Mouse (Mus musculus): ENCODE results near the gene Gm20605. TPM values are rescaled to one million over a fixed set of nuclear protein-coding genes. Genes with fewer than 3 reads are reported as not detected.

Gene Gm20605
- polyA plus RNA-seq, 1 experiment from 2014 or later = 4.6 TPM

- peaks cover 10% of the 10 kb centered on the region for H3K4me1 ChIP-seq (ENCODE audit: control insufficient read depth, insufficient read depth, low read length)
- no peak overlapping the region for H3K9ac ChIP-seq (ENCODE audit: low read length)
- peak overlapping the region; percentile 28; the same call in 1 of the 2 replicates for H3K4me2 ChIP-seq (ENCODE audit: low read length)
- no peaks in the 10 kb centered on the region for H3K9me3 ChIP-seq (replicated peaks; ENCODE audit: control insufficient read depth, low read length)
- H3K27ac ChIP-seq (ENCODE audit: low read depth, low read length) = no peak overlapping the region
- no peak for DNase-seq (ENCODE audit: low spot score)
- ATAC-seq = no peak
- no peak overlapping the region for H3K4me3 ChIP-seq (ENCODE audit: low read depth, low read length)
- H3K36me3 ChIP-seq (ENCODE audit: control insufficient read depth, insufficient read depth, low read length) = no peaks in the 10 kb centered on the region
- no peaks in the 10 kb centered on the region for H3K27me3 ChIP-seq (replicated peaks; ENCODE audit: control insufficient read depth, insufficient read depth, low read length)
- 94% methylated on average over 3 of the region's 3 CpGs for WGBS
These were observed 56.7 kb downstream of the Gm20605 start for GRCm38 (mm10) chr5:137685653-137686052.

DNA sequence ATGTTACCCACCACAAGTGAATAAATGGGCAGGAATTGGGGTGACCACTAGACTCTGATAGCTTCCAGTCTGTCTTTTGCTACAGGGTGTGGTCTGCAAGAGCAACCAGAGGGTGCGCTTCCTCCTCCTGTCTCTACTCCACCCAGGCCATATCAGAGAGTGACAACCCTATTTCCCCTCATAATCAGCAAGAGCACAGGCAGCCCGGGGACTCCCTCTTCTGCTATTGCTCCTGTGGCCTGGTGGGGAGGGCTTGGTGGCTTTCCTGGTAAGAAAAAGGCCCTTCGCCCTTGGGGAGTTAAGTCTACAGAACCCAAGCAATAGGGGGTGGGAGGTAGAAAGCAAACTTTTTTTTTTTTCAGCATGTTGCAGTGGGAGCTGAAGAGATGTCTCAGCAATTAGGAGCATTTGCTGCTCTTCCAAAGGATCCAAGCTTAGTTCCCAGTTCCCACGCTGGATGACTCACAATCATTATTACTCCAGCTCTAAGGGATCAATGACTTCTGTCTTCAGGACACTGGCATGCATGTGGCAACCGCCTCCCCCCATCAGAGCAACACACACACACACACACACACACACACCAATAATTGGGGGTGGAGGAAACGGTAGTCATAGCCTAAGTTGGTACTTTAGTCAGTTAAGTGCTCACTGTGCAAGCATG, 57.3 kb downstream of the Gm20605 start:
- Histone ChIP-seq H3K9me3 (replicated peaks; ENCODE audit: control insufficient read depth, low read length) (no peaks in the 10 kb centered on the region), H3K9ac (ENCODE audit: low read length) (no peak overlapping the region), H3K27me3 (replicated peaks; ENCODE audit: control insufficient read depth, insufficient read depth, low read length) (no peaks in the 10 kb centered on the region), H3K36me3 (ENCODE audit: control insufficient read depth, insufficient read depth, low read length) (no peaks in the 10 kb centered on the region), H3K4me1 (ENCODE audit: control insufficient read depth, insufficient read depth, low read length) (peaks cover 10% of the 10 kb centered on the region), H3K27ac (ENCODE audit: low read depth, low read length) (no peak overlapping the region), H3K4me2 (ENCODE audit: low read length) (no peak overlapping the region), H3K4me3 (ENCODE audit: low read depth, low read length) (no peak overlapping the region)
- ATAC-seq (no peak), DNase-seq (ENCODE audit: low spot score) (no peak)
- 88% methylated on average over 6 of the region's 6 CpGs for whole genome bisulfite sequencing

DNA sequence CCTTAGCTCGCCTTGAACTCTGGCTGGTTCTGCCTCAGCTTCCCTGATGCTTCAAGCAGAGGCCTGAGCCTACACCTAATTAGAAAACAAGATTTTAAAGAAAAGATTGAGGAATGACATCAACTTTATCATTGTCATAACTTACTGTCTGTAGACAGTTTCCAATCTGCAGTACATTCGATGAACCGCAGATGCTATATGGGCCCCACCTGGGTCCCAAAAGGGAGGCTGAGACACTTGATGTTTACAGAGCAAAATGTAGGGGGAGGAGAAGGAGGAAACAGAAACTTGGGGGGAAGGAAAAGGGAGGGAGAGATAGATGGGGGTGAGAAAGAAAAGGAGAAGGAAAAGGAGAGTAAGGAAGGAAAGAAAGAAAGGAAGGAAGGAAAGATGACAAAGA, 61.0 kb downstream of the Gm20605 start:
- Histone ChIP-seq H3K4me3 (ENCODE audit: low read depth, low read length) (no peak overlapping the region), H3K9ac (ENCODE audit: low read length) (no peak overlapping the region), H3K27ac (ENCODE audit: low read depth, low read length) (no peak overlapping the region), H3K36me3 (ENCODE audit: control insufficient read depth, insufficient read depth, low read length) (no peaks in the 10 kb centered on the region), H3K27me3 (replicated peaks; ENCODE audit: control insufficient read depth, insufficient read depth, low read length) (no peaks in the 10 kb centered on the region), H3K4me1 (ENCODE audit: control insufficient read depth, insufficient read depth, low read length) (no peaks in the 10 kb centered on the region), H3K4me2 (ENCODE audit: low read length) (no peak overlapping the region), H3K9me3 (replicated peaks; ENCODE audit: control insufficient read depth, low read length) (no peaks in the 10 kb centered on the region)
- ATAC-seq (no peak), DNase-seq (ENCODE audit: low spot score) (no peak)
- WGBS = 90% methylated on average over 3 of the region's 3 CpGs

DNA sequence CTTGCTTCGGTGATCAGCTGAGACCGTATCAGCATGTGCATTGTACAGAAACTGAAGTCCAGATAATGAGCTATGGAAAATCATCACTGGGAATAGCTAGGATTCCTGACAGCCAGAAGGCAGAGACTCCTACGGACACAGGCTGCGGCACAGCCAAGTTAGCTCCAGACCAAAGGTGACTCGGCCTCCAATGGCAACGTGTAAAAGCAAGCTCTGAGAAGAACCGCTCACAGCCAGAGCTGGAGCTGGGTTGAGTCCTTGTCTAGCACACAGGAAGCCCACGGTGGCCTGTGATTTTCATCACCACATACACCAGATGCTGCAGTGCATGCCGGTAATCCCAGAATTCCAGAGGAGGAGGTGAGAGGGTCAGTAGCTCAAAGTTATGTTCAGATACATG, 61.6 kb downstream of the Gm20605 start:
- Histone ChIP-seq H3K4me3 (ENCODE audit: low read depth, low read length) (no peak overlapping the region), H3K27me3 (replicated peaks; ENCODE audit: control insufficient read depth, insufficient read depth, low read length) (no peaks in the 10 kb centered on the region), H3K36me3 (ENCODE audit: control insufficient read depth, insufficient read depth, low read length) (no peaks in the 10 kb centered on the region), H3K9me3 (replicated peaks; ENCODE audit: control insufficient read depth, low read length) (no peaks in the 10 kb centered on the region), H3K4me1 (ENCODE audit: control insufficient read depth, insufficient read depth, low read length) (no peaks in the 10 kb centered on the region), H3K27ac (ENCODE audit: low read depth, low read length) (no peak overlapping the region), H3K4me2 (ENCODE audit: low read length) (no peak overlapping the region), H3K9ac (ENCODE audit: low read length) (no peak overlapping the region)
- DNase-seq (ENCODE audit: low spot score) = no peak
- 74% methylated on average over 9 of the region's 9 CpGs for WGBS
- ATAC-seq = no peak

DNA sequence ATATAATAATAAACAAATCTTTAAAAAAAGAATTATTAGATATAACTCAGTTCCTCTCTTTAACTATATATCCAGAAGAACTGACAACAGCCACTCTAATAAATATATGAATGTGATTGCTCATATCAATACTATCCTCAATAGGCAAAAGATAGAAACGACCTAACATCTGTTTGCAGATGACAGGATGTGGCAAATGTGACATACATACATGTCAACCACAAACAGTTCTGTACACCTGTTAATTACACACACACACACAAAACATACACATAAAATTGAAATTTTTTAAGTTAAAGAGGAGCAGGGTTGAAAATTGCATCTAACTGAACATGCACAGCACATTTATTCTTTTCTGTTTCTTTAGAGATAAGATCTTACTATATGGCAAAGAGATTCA, 62.9 kb downstream of the Gm20605 start:
- no peak overlapping the region for H3K4me3 ChIP-seq (ENCODE audit: low read depth, low read length)
- no peaks in the 10 kb centered on the region for H3K27me3 ChIP-seq (replicated peaks; ENCODE audit: control insufficient read depth, insufficient read depth, low read length)
- 78% methylated on average over 1 of the region's 1 CpGs for WGBS
- H3K36me3 ChIP-seq (ENCODE audit: control insufficient read depth, insufficient read depth, low read length) = no peaks in the 10 kb centered on the region
- H3K9ac ChIP-seq (ENCODE audit: low read length) = no peak overlapping the region
- no peaks in the 10 kb centered on the region for H3K4me1 ChIP-seq (ENCODE audit: control insufficient read depth, insufficient read depth, low read length)
- no peak overlapping the region for H3K27ac ChIP-seq (ENCODE audit: low read depth, low read length)
- no peaks in the 10 kb centered on the region for H3K9me3 ChIP-seq (replicated peaks; ENCODE audit: control insufficient read depth, low read length)
- ATAC-seq (no peak), DNase-seq (ENCODE audit: low spot score) (no peak)
- no peak overlapping the region for H3K4me2 ChIP-seq (ENCODE audit: low read length)

Other genes starting within 250 kb of the Gm20605 start
- gene Zan, start 152.1 kb upstream of the Gm20605 start, polyA plus RNA-seq (2014; fragmentation: Nextera tagmentation; extraction: Ambion mirVana) = 0.04 and 0.05 TPM in 2 replicates
- gene Pop7, start 126.7 kb upstream of the Gm20605 start, polyA plus RNA-seq (2014; fragmentation: Nextera tagmentation; extraction: Ambion mirVana) = 81.2 and 98.0 TPM in 2 replicates
- gene Gigyf1, start 110.6 kb upstream of the Gm20605 start, polyA plus RNA-seq (2014; fragmentation: Nextera tagmentation; extraction: Ambion mirVana) = 11.5 and 13.0 TPM in 2 replicates
- not detected in 2 replicates for gene Epo, start 95.9 kb upstream of the Gm20605 start, polyA plus RNA-seq (2014; fragmentation: Nextera tagmentation; extraction: Ambion mirVana)
- gene Gnb2, start 95.7 kb upstream of the Gm20605 start, polyA plus RNA-seq (2014; fragmentation: Nextera tagmentation; extraction: Ambion mirVana) = 598 and 644 TPM in 2 replicates
- gene Actl6b, start 75.7 kb upstream of the Gm20605 start, polyA plus RNA-seq (2014; fragmentation: Nextera tagmentation; extraction: Ambion mirVana) = 184 and 201 TPM in 2 replicates
- 1.8 and 1.9 TPM in 2 replicates for gene Tfr2, start 59.3 kb upstream of the Gm20605 start, polyA plus RNA-seq (2014; fragmentation: Nextera tagmentation; extraction: Ambion mirVana)
- gene Mospd3, start 28.1 kb upstream of the Gm20605 start, polyA plus RNA-seq (2014; fragmentation: Nextera tagmentation; extraction: Ambion mirVana) = 44.4 and 58.4 TPM in 2 replicates
- gene Pcolce, start 15.4 kb upstream of the Gm20605 start, polyA plus RNA-seq (2014; fragmentation: Nextera tagmentation; extraction: Ambion mirVana) = 10.5 and 12.3 TPM in 2 replicates
- 0.10 TPM in 1 of 2 replicates, not detected in the other for gene Fbxo24, start 173 bp upstream of the Gm20605 start, polyA plus RNA-seq (2014; fragmentation: Nextera tagmentation; extraction: Ambion mirVana)
- gene Lrch4, start 54 bp upstream of the Gm20605 start, polyA plus RNA-seq (2014; fragmentation: Nextera tagmentation; extraction: Ambion mirVana) = 12.3 and 12.4 TPM in 2 replicates
- 1.5 and 4.6 TPM in 2 replicates for gene Sap25, start 12.2 kb downstream of the Gm20605 start, polyA plus RNA-seq (2014; fragmentation: Nextera tagmentation; extraction: Ambion mirVana)
- not detected in 2 replicates for gene Irs3, start 16.5 kb downstream of the Gm20605 start, polyA plus RNA-seq (2014; fragmentation: Nextera tagmentation; extraction: Ambion mirVana)
- 10.4 and 11.8 TPM in 2 replicates for gene Agfg2, start 55.6 kb downstream of the Gm20605 start, polyA plus RNA-seq (2014; fragmentation: Nextera tagmentation; extraction: Ambion mirVana)
- gene Nyap1, start 112.4 kb downstream of the Gm20605 start, polyA plus RNA-seq (2014; fragmentation: Nextera tagmentation; extraction: Ambion mirVana) = 13.8 and 14.5 TPM in 2 replicates
- gene Tsc22d4, start 116.6 kb downstream of the Gm20605 start, polyA plus RNA-seq (2014; fragmentation: Nextera tagmentation; extraction: Ambion mirVana) = 52.3 and 62.1 TPM in 2 replicates
- gene Ppp1r35, start 149.7 kb downstream of the Gm20605 start, polyA plus RNA-seq (2014; fragmentation: Nextera tagmentation; extraction: Ambion mirVana) = 55.1 and 60.0 TPM in 2 replicates
- 13.1 and 13.2 TPM in 2 replicates for gene Mepce, start 158.5 kb downstream of the Gm20605 start, polyA plus RNA-seq (2014; fragmentation: Nextera tagmentation; extraction: Ambion mirVana)
- 7.3 and 7.7 TPM in 2 replicates for gene Zcwpw1, start 158.6 kb downstream of the Gm20605 start, polyA plus RNA-seq (2014; fragmentation: Nextera tagmentation; extraction: Ambion mirVana)
- gene Pilra, start 207.1 kb downstream of the Gm20605 start, polyA plus RNA-seq (2014; fragmentation: Nextera tagmentation; extraction: Ambion mirVana) = 0.33 and 0.67 TPM in 2 replicates
- 0.17 TPM in 1 of 2 replicates, not detected in the other for gene Pilrb1, start 228.9 kb downstream of the Gm20605 start, polyA plus RNA-seq (2014; fragmentation: Nextera tagmentation; extraction: Ambion mirVana)
- not detected in 2 replicates for gene Pilrb2, start 242.6 kb downstream of the Gm20605 start, polyA plus RNA-seq (2014; fragmentation: Nextera tagmentation; extraction: Ambion mirVana)

All from forebrain, embryonic 14.5 days (tissue).